Mouse (Mus musculus): ENCODE results near the gene Bora.

Bora gene

GRCm38 (mm10) chr14:99060616-99061015 lies 14.6 kb downstream of the Bora start:
- intact Hi-C loops (cut with DNase I): no loop called here

GRCm38 (mm10) chr14:99063091-99063490 lies 17.1 kb downstream of the Bora start:
- intact Hi-C loops (cut with DNase I): no loop called here

GRCm38 (mm10) chr14:99071146-99071545 lies 25.1 kb downstream of the Bora start:
- intact Hi-C loops (cut with DNase I): no loop called here

GRCm38 (mm10) chr14:99088947-99089346 lies 42.9 kb downstream of the Bora start:
- intact Hi-C loops (cut with DNase I): no loop called here

- intact Hi-C loops (cut with DNase I): no loop called here
These were observed 53.4 kb downstream of the Bora start, which contains the start of the genes Pibf1 and Dis3 for GRCm38 (mm10) chr14:99099267-99099966. Gene Pibf1, plus strand, starts transcription at chr14:99099424. Gene Dis3, minus strand, starts transcription at chr14:99099770.

GRCm38 (mm10) chr14:99099967-99100587 lies 54.1 kb downstream of the Bora start:
- intact Hi-C loops (cut with DNase I): loop anchor here (5.0 kb wide), 1 partner anchor 48 kb away; no protein-coding TSS in a partner anchor

- intact Hi-C loops (cut with DNase I): loop anchor here (5.0 kb wide), 1 partner anchor 51 kb away; no protein-coding TSS in a partner anchor
These were observed 57.0 kb downstream of the Bora start for GRCm38 (mm10) chr14:99103050-99103449.

GRCm38 (mm10) chr14:99104542-99105123 lies 58.6 kb downstream of the Bora start:
- intact Hi-C loops (cut with DNase I): loop anchor here (5.0 kb wide), 1 partner anchor 52 kb away; no protein-coding TSS in a partner anchor

- intact Hi-C loops (cut with DNase I): no loop called here
These were observed 60.6 kb downstream of the Bora start for GRCm38 (mm10) chr14:99106671-99107070.

- intact Hi-C loops (cut with DNase I): no loop called here
These were observed 61.7 kb downstream of the Bora start for GRCm38 (mm10) chr14:99107631-99108187.

- intact Hi-C loops (cut with DNase I): no loop called here
These were observed 62.7 kb downstream of the Bora start for GRCm38 (mm10) chr14:99108762-99109161.

GRCm38 (mm10) chr14:99117576-99117975 lies 71.6 kb downstream of the Bora start:
- intact Hi-C loops (cut with DNase I): no loop called here

- intact Hi-C loops (cut with DNase I): no loop called here
These were observed 75.7 kb downstream of the Bora start for GRCm38 (mm10) chr14:99121584-99122339.

GRCm38 (mm10) chr14:99124076-99124475 lies 78.1 kb downstream of the Bora start:
- intact Hi-C loops (cut with DNase I): no loop called here

All from adrenal gland (tissue).